Mouse (Mus musculus): ENCODE measurements around the gene Cpd. TPM values are rescaled to one million over a fixed set of nuclear protein-coding genes. Genes with fewer than 3 reads are reported as not detected.

The Cpd gene
- total RNA-seq (2017) = 37.7 to 55.0 TPM (median 54.1 TPM) in 3 replicates

DNA sequence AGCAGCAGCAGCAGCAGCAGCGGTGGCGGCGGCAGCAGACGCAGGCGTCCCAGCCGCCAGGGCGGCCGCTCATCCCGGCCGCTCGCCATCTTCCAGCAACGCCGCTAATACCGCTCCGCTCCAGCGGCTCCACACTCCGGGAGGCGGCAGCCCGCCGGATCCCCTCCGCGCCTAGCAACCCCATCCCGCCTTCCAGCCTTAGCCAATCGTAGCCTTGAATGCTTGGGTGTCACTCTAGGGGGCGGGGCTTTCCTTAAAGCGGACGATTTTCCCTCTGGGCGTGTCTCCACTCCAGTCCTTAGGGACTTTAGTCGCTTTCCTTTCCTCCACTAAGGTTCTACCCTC lies at the start of gene Cpd:
Cpd (minus strand) TSS at position 141 of the 345 bp plus-strand sequence.
- ATAC-seq (replicated peaks; ENCODE audit: insufficient number of reproducible peaks, low FRiP score, low TSS enrichment, poor library complexity, severe bottlenecking) = peak; percentile 92

DNA sequence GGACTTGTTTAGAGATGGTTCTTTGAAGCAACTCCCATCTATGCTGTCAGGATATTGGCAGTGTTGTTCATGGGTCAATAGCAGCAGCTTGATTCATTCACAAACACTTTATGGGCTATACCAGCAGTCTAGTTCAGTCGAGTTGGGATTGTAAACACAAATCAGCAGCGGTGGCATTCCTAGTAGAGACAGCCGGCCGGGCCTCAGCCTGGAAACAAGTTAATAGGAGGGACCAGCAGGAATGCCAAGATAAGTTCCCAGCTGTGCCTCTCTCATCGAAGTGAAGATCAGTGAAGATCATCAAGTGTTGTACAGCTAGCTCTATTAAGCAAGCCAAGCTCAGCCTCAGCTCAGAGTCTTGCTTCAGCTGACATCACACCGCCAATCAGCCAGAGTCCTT lies 49.5 kb upstream of the Cpd start:
- no peak for ATAC-seq (replicated peaks; ENCODE audit: insufficient number of reproducible peaks, low FRiP score, low TSS enrichment, poor library complexity, severe bottlenecking)

DNA sequence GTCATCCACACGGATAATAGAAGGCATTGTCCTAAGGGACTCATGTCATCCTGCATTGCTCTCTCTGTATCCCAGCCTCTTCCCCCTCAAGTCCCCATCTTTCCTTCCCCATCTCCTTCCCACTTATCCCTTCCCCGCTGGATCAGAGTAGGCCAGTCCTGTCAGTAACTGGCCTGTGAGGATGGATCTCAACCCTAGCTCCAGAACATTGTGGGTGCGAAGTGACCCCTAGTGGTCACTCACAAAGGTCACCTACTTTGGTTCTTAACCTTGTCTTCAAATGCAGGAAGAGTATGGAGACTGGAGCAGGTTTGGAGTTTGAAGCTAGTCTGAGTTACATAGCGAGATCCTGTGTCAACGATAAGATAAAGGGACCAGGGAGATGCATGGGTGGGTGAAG lies 47.4 kb upstream of the Cpd start:
- ATAC-seq (replicated peaks; ENCODE audit: insufficient number of reproducible peaks, low FRiP score, low TSS enrichment, poor library complexity, severe bottlenecking) = peak; percentile 83

DNA sequence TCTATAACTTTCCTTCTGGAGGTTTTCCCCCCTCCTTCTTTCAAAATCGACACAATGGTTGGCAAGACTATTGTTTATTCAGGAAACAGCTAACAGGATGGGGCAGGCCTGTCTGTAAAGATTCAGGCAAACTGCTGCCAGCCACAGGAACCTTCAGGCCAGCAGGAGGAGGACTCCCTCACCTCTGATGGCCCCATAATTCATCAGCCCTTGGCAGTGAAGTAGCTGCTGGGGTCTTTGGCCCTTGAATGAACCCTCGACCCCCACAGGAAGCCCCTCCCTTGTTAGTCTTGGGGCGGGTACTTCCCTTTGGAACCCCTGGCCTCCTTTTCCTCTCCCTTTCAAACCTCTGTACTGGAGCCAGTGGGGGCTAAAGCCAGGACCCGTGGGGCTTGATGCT lies 46.8 kb upstream of the Cpd start:
- no peak for ATAC-seq (replicated peaks; ENCODE audit: insufficient number of reproducible peaks, low FRiP score, low TSS enrichment, poor library complexity, severe bottlenecking)

DNA sequence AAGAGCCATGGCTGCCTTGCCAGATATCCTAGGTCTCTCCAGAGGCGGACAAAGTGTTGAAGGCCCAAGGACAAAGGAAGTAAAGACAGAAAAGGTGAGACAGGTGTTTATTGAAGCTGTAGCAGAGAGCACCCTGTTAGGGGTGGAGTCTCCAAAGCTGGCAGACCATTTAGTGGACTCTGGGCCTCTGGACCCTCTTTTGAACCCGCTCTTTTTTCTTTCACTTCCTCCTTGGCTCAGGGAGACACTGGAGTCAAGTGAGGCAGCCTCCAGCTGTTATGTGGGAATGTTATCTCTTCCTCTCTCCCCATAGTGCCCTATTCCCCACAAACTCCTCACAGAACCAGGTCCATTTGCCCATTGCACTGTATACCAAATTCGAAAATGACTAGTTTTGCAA lies 46.2 kb upstream of the Cpd start:
- ATAC-seq (replicated peaks; ENCODE audit: insufficient number of reproducible peaks, low FRiP score, low TSS enrichment, poor library complexity, severe bottlenecking) = no peak

DNA sequence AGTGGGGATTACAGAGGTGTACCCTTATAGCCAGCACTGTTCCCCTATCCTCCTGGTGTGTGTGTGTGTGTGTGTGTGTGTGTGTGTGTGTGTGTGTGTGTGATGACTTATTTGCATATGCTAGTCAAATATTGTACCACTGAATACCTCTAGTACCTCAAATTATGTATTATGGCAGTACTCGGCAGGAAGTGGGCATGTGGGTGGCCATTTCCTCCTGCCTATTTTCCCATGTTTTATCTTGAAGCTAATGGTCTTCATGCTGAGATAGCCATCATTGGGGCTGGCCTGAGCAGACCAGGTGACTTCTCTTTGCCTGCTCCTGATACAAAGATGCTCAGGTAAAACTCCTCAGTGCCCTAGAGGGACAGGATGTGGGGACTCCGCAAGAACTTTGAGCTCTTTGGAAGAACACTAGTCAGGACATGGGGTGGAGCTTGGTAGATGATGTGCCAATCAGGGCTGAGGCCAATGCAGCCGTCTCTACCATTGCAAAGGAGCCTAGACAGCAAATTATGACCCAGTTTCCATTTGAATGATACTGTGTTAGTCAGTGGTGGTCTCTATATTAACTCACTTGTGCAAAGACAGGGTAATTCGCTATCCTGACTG lies 45.0 kb upstream of the Cpd start:
- no peak for ATAC-seq (replicated peaks; ENCODE audit: insufficient number of reproducible peaks, low FRiP score, low TSS enrichment, poor library complexity, severe bottlenecking)

DNA sequence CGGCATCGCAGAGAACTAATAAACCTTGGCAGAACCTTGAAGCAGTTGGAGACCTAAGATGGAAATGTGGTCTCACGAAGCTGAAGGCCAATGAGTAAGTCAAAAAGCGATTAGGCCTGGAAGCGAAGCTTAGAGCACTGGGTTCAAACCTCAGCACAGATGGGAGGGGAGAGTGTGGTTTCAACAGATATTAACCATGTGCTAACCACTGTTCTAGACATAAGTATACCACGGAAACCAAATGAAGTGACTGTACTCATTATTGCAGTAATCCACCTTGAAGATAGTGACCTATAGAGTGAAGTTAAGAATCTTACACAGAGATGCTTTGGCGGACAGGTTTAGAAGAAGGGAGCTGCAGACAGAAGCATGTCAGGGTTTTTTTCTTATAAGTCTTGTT lies 44.4 kb upstream of the Cpd start:
- no peak for ATAC-seq (replicated peaks; ENCODE audit: insufficient number of reproducible peaks, low FRiP score, low TSS enrichment, poor library complexity, severe bottlenecking)

DNA sequence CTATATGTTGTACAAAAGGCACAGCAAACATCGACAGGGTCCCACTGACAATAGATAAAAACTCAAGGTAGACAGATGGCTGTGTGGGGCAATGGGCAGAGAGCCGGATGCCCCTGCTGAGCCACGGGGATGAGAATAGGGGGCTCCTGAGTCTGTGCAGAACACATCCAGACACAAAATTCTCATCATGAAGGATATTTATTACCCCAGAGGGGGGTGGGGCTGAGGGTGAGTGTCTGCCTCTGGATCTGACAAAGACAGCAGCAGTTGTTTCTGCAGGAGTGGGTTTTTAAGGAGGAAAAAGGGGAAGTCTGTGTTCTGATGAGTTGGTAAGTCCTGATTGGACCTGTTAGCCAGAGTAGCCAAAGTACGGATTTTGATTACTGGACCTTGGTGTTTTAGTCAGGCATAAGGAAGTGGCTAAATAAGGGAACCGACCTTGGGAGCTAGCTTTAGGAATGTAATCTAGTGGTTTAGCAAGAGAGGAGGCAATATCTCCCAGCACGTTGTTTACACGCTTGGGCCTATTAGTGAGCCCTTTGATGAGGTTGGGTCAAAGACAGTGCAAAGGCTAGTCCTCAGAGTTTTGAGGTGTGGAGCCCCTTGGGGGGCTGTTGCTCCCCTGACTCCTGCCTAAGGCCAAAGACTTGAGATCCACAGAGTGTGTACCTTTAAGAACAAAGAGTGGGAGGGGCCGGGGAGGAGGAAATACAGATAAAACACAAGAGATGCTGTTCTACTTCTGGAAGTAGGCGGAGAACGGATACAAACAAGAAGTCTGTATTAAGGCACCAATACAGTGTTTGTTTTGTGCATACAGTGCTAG lies 42.7 kb upstream of the Cpd start:
- peak; percentile 30; the same call in 1 of the 2 replicates for ATAC-seq (replicated peaks; ENCODE audit: insufficient number of reproducible peaks, low FRiP score, low TSS enrichment, poor library complexity, severe bottlenecking)

DNA sequence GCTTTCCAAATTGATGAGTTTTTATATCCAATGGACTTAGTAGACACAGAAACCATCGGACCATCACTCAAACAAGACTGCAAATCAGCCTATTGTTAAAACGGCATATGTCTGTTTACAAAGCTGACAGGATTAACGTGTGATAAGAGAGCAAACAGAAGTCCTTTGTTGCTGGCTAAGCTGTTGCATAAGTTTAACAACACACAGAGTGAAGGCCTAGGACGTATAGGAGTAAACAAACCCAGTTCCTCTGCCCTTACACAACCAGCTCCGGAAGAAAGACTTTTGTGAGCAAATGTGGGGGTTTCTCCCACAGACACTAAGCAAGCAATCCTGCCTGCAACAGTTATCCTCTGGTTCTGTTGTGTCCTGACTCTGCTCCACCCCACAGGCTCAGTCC lies 37.6 kb upstream of the Cpd start:
- ATAC-seq (replicated peaks; ENCODE audit: insufficient number of reproducible peaks, low FRiP score, low TSS enrichment, poor library complexity, severe bottlenecking) = peak; percentile 38; the same call in 1 of the 2 replicates

DNA sequence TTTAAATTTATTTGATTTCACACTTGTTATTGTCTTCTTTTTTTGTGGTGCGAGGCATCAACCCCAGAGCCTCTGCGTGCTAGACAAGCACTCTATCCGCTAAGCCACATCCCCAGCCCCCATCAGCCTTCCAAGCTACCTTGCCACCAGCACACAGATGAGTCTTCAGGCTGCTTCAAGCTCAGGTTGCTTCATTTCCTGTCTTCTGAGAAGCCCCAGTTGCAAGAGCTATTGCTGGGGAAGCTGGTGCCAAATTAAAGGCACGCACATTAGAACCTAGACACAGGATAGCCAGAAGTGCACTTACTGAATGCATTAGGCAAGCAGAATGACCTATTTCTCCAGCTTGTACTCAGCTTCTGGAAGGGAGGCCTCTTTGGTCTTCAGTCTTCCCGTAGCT lies 33.0 kb upstream of the Cpd start:
- ATAC-seq (replicated peaks; ENCODE audit: insufficient number of reproducible peaks, low FRiP score, low TSS enrichment, poor library complexity, severe bottlenecking) = peak; percentile 43; the same call in 1 of the 2 replicates

DNA sequence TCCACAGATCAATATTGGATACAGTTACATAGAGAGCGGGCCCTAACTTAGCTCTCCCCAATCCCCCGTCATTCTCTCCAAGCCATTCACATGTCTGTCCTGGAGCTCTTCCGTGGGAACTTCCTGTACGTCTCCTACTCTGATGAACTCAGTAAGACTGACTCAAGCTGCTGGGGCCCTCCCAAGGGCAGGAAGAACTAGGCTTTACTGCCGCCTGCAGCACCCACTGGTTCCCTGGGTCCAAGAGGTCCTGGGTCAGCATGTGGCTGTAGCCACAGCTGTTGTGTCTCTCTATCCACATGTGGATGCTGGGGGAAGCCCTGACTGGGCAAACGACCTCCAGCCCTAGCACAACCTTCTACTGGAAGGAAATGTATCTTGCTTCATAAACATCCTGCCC lies 27.9 kb upstream of the Cpd start:
- ATAC-seq (replicated peaks; ENCODE audit: insufficient number of reproducible peaks, low FRiP score, low TSS enrichment, poor library complexity, severe bottlenecking) = no peak

DNA sequence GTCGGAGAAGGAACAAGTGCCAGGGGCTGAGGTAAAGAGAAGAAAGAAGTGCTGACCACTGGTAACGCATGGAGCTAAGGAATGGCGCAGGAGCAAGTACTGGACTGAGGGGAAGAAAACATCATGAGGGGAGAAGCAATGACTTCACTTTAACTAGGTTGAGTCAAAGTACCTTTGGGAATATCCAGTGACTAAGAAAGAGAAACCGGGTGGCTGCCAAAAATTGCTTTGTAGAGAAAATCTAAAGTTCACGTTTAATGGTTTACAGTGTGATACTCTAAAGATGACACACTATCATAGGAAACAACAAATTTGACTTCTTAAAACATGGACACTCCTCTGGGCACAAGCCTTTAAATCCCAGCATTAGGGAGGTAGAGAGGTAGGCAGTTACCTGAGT lies 27.0 kb upstream of the Cpd start:
- no peak for ATAC-seq (replicated peaks; ENCODE audit: insufficient number of reproducible peaks, low FRiP score, low TSS enrichment, poor library complexity, severe bottlenecking)

DNA sequence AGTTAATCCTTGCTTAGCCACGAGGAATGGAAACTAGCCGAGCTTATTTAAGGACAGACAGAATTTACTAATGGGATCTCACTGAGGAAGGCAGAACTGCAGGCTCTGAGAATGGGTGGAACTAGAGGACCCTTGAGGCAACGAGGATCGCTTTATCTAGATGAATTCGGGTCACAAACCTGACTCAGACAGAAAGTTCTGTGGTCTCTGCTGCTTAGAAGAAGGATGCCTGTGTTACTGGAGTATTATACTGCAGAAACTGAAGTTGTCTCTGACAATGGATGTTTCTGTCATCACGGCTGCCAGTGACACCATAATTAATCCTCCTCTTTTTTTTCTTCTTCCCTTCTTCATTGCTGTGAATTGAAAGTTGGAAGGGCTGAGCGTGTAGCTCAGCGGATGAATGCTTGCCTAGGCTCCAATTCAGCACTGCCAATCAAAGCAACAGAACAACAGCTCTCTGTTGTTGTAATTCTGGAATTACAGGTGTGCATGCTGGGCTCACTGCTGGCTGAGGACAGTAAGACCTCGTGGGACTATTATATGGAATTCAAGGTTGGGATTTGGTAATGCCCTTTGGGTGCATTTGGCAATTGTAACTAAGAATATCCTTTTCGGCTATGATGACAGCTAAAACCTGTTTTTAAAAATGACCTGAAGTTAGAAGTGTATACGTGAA lies 25.9 kb upstream of the Cpd start:
- no peak for ATAC-seq (replicated peaks; ENCODE audit: insufficient number of reproducible peaks, low FRiP score, low TSS enrichment, poor library complexity, severe bottlenecking)

DNA sequence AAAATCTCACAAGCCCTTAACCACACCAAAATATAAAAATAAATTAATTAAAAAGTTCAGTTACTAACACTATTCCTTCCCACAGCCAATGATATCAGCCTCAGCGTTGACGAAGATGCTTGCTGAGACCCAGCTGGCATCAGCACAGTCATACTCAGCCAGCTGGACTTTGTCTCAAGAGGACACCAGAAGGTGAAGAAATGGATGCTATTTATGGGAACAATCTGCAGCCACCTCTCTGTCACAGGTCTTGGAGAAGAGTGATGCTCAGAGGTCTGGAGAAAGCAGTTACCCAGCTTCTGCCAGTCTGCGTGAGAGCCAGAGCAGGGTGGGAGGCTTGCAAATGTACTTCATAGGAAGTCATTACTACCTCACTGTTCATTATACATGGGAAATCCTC lies 14.4 kb upstream of the Cpd start:
- ATAC-seq (replicated peaks; ENCODE audit: insufficient number of reproducible peaks, low FRiP score, low TSS enrichment, poor library complexity, severe bottlenecking) = no peak

DNA sequence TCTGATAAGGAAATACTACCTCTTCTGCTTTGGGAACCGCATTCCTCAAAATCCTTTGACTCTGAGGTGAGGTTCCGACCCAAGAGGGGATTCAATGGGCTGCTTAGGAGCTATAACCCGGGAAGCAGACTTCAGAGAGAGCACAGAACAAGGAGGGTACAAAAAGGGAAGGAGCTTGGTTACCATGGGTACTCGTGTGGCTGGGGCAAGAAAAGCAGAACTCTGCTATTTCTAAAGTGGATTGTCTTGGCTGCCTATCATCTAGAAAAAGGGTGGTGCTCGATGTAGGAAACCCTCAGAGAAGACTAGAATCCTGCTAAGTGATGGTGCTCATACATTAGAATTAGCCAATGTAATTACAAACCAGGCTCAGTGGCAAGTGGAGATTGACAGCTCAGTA lies 12.4 kb upstream of the Cpd start:
- ATAC-seq (replicated peaks; ENCODE audit: insufficient number of reproducible peaks, low FRiP score, low TSS enrichment, poor library complexity, severe bottlenecking) = peak; percentile 83

DNA sequence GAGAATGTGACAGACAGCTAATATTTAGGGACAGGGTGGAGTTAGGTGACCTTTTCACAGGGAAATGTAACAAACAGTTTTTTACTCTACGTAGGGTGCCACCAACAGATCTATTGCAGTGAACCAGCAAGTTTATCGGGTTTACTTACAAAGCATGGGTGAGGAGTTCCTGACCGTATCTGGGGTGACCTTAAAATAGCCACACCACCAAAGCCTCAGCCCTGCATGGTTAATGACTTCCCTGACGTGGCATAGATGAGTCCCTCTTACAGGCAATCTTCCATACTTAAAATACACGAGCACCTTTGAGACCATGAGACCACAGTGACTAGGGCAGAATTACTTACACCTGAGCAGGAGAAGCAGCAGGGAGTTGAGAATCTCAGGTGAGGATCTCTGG lies 12.0 kb upstream of the Cpd start:
- peak; percentile 86 for ATAC-seq (replicated peaks; ENCODE audit: insufficient number of reproducible peaks, low FRiP score, low TSS enrichment, poor library complexity, severe bottlenecking)

DNA sequence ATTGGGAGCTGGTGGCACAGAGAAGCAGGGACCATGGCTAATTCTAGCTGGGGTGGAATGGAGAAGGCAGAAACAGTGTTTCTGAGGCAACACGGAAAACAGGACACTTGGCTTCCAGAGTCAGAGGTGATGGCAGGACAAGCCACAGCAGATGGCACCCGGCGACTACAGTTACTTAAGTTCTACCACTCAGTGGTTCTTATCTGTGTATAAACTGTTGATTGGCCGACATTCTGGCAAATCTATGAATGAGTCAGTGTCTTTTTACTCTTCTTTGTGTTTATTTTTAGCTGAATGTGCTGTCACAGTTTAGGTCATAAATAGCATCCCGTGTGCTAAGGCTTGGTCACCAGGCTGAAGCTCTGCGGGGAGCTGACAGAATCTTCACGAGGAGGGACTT lies 10.3 kb upstream of the Cpd start:
- peak; percentile 33 for ATAC-seq (replicated peaks; ENCODE audit: insufficient number of reproducible peaks, low FRiP score, low TSS enrichment, poor library complexity, severe bottlenecking)

DNA sequence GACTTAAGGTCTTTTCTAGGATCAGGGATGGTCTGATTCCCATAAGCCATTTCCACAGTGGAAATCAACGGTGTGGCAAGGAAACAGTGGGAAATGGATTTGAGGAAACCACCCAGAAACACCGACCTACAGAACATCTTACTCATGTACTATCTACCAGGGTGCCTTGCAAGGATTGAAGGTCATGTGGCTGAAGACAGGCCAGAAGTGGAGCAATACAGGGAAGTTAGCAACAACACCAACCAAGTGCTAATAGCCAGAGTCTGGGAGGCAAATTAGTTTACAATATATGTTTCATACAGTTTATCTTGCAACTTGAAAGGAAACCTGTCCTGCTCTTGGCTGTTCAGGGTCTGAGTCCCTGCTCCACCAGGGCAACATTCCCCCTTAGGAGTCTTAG lies 9.8 kb upstream of the Cpd start:
- peak; percentile 68 for ATAC-seq (replicated peaks; ENCODE audit: insufficient number of reproducible peaks, low FRiP score, low TSS enrichment, poor library complexity, severe bottlenecking)

DNA sequence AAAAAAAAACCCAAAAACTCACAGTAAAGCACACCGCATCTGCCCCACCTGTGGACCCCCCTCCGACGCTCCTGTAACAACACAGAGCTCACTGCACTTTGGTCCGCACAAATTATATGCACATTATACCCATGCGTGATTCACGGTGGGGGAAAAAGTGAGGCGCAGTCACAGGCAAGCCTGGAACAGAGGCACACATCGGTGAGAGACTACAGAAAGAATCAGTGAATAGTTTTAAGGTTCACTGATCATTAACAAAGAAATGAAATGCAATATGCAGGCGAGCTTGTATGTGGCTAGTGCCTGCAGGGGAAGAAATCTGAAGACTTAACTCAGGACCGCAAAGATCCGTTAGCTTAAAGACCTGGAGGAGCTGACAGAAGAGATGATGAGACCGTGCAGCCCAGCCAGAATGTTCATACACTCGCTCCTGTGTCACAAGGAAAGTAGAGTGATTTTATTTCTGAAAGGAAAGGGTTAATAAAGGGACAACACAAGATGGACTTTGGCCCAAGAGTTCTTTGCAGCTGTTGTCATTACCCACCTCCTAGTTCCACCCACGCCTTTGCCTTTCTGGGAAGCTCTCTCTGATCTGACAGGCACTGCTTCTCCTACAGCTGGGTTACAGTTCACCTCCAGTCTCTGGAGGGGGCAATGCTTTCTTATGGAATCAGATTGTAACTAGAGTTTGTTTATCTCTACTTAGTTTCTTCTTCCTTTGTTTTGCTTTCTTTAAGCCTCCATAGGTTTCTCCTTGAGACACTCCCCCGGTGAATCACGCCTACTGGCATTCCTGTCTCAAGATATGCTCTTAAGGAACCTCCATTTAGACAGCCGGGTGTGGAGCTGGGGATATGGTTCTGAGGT lies 7.9 kb upstream of the Cpd start:
- no peak for ATAC-seq (replicated peaks; ENCODE audit: insufficient number of reproducible peaks, low FRiP score, low TSS enrichment, poor library complexity, severe bottlenecking)
